Mouse (Mus musculus) cerebellum, adult 2 months (tissue): ENCODE results near the gene Gfod2.

ENCODE experiments used
- CTCF ChIP-seq: fragments of 200-500 bp; IDR thresholded peaks from 2 replicates; pipeline ENCODE4 v1.5.1; 2011; ENCODE audit warnings: low read depth, mild to moderate bottlenecking, control low read depth, low read length, moderate library complexity, borderline replicate concordance; ENCODE audit not compliant: insufficient read depth
- POLR2A ChIP-seq: fragments of 200-500 bp; IDR thresholded peaks from 2 replicates; pipeline ENCODE4 v1.6.1; 2011; ENCODE audit warnings: low read length, control low read depth, borderline replicate concordance; ENCODE audit not compliant: insufficient read depth

DNA sequence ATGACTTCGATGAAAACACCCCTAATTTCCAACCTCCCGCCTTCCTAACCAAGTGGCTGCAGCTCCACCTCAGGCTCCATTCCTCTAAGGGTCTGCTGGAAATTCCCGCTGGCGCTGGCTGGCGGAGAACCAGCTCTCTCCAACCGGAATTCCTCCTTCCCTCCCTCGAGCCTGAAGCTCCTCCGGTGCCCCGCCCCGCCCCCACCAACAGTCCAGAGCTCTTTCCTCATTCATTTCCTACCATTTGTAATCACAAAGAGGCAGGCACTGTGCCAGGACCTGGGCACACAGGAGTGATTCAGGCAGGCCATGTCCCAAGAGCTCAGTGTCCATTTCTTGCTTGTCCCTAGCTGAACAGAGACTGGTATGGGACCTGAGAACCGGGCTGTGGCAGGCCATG, 7.9 kb downstream of the Gfod2 start:
- TF ChIP-seq POLR2A (no peak), CTCF (no peak)
